Mouse (Mus musculus) embryo, embryonic 10.5 days (tissue): Measurements from ENCODE around the gene Gga3.

Source experiments
- DNase-seq: peaks from one replicate; pipeline ENCODE4 v3.0.0-alpha.2; 2015; ENCODE audit warnings: low spot score

The Gga3 gene

DNA sequence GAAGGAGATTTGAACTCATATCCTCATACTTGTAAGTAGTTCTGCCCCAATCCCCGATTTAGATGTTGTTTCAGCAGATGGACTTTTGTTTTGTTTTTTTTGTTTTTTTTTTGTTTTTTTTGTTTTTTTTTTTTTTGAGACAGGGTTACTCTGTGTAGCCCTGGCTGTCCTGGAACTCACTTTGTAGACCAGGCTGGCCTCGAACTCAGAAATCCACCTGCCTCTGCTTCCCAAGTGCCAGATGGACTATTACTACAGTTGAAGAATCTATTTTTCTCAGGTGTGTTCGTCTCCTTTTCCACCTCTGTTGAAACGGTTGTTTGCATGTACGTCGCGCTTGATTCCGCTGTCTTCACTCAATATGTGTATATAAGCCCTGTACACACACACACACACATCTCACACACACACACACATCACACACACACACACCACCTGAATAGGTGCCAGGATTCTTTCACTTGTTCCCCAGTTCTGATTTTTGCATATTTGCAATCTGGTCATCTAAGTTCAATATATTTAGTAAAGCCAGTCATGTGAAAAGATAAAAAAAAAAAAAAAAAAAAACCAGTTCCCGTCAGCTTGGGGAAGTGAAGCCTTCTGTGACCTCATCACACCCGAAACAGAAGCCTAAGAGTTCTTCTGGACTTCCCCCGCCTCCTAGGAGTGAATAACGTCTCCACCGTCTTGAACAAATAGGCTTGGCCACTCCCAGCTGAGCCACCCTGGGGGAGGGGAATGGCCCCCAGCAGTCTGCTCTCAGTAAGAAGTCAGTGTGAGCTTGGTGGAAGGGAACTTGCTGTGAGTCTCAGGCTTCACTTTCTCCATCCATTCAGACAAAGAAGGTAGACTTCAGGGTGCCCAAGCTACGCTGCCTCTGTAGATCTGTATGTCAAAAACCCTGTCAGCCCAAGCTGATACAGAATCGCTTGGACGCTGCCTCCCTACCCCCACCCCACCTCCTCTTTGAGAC is 27.0 kb upstream of the Gga3 start:
- DNase-seq = no peak

DNA sequence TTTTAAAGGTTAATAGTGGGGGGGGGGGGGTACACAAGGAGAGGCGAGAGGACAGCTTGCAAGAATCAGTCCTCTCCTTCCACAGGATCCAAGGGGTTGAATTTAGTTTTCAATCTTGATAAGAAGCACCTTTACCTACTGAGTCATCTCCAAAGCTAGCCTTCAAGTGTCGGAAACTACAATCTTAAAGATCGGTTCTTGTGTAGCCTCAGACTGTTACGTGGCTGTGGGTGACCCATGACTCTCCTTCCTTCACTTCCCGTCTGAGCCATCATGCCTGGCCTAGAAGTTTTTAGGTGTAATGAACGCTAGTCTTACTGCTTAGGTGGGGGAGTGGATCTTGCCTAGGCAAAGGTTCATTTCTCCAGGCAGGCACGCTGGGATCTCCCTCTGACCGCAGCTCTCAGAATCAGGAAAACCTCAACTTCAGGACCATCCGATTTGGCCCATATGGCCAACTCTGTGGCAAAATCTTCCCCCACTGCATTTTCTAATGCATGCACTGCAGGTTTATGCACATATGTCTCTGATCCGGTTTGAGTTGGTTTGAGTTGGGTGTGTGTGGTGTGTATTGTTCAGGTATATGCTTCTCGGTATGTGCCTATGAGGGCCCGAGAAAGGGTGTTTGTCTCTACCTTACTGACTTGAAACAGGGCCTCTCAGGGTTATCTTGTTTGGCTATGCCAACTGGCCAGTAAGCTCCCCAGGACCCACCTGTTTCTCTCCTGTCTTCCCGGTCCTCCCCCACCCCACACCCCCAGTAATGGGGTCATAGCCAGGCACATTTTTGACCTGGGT is 26.1 kb upstream of the Gga3 start:
- no peak for DNase-seq

DNA sequence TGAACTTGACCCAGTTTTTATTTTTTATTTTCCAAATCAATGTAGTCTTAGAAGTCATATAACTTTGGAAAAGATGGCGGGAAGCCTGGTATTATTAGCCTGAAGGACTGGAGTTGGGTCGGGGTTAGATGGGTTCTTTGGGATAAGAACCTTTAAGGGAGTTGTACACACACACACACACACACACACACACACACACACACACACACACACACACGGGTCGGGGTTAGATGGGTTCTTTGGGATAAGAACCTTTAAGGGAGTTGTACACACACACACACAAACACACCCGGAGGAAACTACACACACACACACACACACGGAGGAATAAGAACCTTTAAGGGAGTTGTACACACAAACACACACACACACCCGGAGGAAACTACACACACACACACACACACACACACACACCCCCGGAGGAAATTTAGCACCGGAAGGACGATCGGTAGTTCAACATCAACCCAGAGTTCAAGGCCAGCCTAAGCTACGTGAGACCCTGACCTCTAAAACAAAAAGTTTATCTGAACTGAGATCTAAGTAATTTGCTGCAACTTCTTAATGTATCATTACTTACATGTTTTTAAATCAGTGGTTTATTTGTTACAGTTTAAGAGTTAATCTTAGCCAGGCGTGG is 24.7 kb upstream of the Gga3 start:
- no peak for DNase-seq

DNA sequence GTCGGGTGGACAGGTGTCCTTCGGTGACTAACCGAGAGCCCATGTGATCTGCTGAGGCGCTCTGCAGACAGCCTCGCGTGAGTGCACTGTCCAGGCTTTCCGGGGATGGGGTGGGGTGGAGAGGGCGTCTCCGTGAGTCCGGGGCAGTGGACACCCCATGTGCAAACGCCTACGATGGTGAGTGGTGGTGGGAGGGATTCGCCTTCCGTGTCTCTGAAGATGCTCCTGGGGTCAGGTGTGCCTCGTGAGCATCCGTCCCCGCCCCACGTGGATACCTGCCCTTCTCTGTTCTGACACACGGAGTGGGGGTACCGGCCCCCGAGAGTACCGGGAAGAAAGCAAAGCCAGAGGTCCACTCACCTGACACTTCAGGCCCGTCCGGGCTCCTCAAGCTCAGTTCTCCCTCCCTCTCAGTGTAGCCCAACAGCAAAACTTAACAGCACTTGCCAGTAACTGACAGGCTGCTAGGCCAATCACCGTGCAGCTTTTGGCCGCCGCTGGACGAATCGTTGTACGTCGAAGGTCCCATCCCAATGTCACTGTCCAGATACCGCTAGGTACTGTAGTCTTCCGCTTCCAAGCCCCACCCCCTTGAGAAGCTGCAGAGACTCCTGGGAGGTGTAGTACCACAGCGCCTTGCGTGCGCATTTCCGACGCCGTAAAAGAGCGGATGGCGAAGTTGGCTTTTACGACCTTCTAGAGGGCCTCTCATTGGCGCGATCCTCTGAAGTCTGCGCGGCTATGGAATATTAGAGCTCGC is 24.0 kb upstream of the Gga3 start, which contains the start of gene Slc25a19:
TSS of gene Slc25a19 (minus strand) at position 591 of the 760 bp plus-strand sequence.
- DNase-seq = peak; percentile 99

DNA sequence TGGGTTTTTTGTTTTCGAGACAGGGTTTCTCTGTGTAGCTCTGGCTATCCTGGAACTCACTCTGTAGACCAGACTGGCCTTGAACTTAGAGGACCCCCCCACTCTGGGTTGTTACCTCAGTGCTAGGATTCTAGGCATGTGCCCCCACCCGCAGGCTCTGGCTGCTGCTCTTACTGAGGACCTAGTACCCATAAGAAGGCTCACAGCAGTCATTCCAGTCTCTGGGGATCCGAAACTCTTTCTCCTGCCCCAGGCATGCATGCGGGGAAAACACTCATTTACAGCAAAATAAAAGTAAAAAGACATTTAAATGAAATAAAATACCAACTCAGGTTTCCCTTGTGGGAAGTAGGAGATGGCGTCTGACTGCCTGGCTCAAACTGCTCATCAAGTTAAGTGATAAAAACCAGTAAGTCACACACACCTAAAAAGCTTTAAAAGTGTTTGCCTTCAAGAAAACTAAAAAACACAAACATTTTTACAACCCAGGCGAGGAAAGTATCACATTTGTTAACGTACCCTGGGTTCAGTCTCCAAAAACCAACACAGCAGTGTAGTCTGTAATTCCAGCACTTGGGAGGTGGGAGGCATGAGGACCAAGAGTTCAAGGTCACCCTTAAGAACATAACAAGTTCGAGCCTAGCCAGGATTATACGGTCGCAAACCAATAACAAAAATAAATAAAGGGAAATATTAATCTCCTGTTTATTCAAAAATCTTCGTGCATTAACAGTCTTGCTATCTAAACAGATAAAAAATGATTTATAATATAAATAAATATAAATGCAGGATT is 23.2 kb upstream of the Gga3 start:
- DNase-seq = no peak

DNA sequence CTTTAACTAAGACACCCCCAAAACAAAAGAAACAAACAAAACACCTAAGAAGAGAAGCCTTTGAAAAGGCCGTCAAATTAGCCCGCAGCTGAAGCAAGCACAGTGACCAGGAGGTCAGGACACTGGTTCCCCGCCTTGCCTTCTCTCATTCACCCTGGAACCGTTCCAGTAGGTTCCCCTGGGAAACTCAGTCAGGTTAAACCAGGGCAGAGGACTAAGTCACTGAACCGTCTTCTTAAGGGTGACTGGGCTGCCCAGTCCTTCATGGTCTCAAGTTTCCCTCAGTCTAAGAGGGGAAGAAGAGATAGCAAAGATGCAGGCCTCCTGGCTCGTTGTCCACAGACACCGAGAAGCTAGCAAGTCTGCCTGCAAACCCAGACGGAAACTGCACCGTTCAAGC is 22.0 kb upstream of the Gga3 start:
- DNase-seq = no peak

DNA sequence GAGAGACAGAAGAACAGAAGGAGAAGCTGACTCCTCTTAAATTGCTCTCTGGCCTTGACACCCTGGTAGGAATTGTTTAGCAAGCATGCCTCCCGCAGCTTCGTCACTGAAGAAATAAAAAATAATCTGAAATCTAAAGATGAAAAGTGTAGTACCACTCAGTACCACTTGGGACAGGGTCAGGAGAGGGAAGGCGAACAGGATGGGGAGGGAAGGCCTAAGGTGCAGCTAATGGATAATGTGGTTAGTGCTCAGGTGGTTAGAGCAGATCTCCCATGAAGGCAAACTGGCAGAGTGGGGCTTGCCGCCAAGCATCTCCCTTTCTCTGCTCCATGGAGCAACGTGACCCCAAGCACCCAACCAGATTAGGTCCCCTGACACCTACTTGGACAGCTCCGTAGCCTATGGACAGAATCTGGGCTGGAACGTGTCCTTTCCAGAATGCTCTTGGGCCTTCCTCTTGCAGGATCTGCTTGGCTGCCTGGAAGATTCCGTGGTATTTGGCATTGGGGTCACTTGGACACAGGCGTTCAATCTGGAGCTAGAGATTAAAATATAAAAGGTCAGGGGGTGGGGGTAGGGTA is 19.7 kb upstream of the Gga3 start:
- no peak for DNase-seq

DNA sequence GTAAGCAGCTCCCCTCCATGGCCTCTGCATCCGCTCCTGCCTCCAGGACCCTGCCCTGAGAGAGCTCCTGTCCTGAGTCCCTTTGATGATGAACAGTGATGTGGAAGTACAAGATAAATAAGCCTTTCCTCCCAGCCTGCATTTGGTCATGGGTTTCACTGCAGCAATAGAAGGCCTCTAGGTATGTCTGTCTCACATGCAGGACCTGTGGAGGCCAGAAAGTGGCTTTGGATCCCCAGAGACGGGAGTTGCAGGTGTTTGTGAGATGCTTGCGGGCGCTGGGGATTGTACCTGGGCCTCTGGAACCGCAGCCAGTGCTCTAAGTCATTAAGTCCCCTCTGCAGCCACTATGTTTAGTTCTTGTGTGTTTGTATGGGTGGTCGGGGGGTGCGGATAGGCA is 16.1 kb upstream of the Gga3 start:
- no peak for DNase-seq

DNA sequence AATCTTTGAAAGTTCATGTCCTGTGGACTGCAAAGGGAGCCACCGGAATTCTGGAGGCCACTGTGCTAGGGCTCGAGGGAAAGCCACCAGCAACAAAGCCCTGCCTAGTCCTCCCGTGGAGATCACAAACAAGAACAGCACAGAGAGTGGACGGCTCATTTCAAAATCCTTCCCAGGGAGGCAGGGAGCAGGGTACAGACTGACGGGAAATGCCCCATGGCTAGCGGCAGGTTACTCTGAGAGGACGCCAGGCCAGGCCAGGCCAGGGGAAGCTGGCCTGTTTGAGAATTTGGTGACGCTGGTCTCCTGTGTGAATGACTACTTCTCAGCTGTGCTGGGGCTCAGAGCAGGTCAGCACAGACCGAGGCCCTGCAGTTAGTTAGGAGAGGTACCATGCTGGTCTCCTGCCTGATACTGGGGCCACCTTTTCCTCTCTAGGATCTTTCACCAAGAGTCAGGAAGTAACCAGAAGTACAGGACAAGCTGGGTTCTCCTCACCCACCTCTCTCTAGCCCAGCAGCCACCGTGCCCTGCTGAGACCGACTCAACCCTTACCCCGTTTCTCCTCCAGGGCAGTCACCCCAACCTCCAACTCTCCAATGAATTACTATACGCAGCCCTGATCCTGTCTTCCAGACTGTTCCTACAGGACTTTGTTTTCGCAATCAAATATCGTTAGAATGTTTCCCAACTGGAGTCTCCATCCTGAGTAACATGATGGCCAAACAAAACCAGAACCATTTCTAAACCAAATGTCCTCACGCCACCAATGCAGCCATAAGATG is 15.1 kb upstream of the Gga3 start:
- DNase-seq = no peak

DNA sequence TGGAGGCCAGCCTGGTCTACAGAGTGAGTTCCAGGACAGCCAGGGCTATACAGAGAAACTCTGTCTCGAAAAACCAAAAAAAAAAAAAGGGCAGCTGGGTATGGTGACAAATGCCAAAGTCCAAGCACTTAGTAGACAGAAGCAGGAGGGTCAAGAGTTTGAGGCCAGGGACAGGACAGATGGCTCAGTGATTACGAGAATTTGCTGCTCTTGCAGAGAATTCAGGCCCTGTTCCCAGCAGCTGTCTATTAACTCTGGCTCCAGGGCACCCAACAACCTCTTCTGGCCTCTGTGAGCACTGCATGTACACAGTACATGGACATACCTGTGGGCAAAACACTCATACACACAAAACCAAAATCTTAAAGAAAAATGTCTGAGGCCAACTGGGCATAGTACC is 14.2 kb upstream of the Gga3 start:
- no peak for DNase-seq

DNA sequence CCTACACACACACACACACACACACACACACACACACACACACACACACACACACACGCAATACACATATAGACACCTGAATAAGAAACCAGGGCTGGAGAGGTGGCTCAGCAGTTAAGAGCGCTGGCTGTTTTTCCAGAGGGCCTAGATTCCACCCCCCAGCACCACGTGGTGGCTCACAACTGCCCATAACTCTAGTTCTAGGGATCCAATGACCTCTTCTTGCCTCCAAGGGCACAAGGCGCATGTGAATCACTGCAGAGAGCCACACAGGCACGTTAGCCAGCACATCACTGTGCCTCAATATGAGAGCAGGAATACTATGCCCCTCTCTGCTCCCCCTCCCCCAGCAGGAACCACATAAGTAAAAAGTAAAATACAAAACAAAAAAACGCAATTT is 13.0 kb upstream of the Gga3 start:
- no peak for DNase-seq

DNA sequence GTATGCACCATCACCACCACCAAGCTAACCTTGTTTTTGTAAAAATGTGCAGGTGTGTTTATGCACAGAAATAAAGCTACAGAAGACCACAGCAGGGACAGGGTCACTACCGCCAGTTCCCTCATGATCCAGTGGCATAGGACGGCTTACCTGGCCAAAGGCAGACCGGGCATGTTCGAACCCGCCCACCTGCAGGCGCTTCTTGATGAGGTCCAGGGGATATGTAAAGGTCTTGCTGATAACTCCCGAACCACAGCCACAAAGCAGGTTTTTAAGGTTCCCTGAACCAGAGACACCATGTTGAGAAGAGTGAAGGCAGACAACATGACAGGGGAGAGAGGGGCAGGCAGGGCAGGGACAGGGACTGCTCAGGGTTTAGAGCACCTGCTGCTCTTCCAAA is 12.5 kb upstream of the Gga3 start:
- no peak for DNase-seq

DNA sequence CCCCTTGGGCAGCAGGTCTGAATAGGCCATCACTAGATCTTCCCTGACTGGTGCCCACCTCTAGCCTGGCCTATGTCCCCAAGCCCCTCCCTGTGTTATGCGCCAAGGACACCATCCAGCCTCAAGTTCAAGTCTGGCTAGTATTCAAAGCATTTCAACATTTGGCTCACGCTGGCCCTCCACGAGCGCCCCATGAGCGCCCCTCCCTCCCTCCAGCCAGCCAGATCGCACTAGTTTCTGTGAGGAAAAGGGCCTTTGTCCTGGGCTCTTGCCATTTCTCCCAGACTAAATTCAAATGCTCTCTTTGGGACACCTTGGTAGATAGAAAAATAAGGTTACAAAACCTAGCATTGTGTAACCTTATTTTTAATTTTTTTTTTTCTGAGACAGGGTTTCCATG is 12.0 kb upstream of the Gga3 start:
- no peak for DNase-seq

DNA sequence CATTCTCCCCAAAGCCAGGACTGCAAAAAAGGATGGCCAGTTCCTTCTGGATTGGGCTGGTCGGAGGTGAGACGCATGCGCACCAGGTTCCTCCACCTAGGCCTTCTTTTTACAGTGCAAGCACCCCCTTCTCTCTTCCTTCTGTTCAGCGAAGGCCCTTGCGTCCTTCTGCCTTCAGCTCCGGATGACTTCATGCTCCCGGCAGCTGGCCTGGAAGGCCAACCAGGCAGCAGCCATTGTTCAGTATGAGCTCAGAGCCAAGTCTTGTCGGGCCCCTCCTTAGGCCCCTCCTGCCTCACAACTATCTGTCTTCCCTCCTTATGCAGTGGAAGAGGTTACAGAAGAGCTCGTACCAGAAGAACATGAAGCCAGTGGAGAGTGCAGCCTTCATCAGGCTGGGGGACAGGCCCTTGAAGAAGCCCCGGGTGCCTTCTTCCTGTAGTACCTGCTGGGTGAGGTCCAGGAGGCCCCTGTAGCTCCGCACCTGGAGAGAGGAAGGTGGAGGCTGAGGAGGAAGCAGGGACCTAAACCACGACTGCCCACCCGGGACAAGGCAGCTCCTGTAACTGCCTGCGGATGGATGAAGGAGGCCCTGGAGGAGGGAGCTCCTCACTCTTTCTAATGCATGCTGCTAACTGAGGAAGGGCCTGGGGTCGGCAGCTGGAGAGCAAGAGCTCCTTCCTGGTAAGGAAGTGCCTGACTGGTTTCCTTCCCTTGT is 11.4 kb upstream of the Gga3 start:
- no peak for DNase-seq

DNA sequence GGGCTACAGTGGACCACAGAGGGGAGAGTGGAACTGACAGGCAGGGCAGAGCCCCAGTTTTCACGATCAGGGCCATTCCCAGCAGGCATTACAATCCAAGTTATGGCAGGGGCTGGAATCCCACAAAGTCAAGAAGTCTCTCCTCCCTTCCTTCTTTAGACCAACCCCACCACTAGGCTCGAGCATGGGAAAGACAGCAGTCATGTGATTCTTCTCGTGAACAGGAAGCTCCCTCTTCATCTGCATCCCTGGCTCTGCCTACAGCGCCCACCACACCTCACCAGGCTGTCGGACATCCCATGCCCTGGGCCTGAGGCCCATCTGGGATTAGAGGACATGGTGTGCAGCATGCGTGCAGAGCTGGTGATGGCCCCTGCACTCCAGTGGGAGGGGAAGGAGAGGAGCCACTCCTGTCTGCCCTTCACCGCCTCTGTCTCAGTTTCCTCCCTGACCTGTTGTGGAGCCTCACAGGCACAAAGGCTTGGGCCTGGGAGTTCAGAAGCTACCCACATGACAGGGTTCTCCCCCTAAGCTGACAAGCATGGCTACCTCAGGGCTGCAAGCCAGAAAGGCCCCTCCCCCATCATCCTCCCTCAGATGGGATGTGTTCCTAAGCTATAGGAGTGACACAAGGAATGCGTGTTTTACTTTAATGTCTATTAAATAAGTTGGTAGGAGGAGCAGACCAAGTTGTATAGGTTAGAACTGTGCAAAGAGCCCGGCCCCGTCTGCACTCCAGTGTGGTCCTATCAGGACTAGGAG is 10.7 kb upstream of the Gga3 start:
- DNase-seq = no peak

DNA sequence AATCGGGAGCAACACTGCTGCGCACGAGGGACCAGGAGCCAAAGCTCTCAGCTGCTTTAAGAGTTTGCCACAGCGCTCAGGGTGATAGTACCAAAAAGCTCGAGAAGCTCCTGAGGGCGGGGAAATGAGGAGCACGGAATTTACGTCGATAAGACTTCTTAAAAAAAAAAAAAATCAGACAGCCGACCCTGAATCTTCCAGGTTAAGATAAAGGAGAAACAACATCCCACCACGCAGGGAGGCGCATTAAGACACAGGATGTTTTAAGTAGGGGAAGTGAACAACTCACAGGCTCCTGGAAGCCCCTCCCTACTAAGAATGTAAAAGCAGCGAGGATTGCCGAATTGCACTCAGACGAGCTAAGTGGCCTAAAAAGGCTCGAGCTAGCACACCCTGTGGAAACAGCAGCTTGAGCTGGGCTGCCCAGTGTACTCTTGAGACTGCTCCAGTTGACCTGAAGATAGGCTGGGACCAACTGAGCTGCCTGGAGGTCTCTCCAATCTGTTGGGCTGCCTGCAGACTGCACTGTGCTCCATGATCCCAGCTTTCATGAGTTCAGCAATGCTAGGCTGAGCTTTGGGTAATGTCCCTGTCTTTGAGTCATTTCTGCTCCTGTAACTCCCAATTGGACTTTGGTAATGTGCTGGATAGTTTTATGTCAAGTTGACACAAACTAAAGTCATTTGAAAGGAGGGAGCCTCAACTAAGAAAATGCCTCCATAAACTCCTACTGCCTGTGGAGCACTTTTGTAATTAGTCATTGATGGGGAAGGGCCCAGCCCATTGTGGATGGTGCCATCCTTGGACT is 9.5 kb upstream of the Gga3 start:
- peak; percentile 51 for DNase-seq

DNA sequence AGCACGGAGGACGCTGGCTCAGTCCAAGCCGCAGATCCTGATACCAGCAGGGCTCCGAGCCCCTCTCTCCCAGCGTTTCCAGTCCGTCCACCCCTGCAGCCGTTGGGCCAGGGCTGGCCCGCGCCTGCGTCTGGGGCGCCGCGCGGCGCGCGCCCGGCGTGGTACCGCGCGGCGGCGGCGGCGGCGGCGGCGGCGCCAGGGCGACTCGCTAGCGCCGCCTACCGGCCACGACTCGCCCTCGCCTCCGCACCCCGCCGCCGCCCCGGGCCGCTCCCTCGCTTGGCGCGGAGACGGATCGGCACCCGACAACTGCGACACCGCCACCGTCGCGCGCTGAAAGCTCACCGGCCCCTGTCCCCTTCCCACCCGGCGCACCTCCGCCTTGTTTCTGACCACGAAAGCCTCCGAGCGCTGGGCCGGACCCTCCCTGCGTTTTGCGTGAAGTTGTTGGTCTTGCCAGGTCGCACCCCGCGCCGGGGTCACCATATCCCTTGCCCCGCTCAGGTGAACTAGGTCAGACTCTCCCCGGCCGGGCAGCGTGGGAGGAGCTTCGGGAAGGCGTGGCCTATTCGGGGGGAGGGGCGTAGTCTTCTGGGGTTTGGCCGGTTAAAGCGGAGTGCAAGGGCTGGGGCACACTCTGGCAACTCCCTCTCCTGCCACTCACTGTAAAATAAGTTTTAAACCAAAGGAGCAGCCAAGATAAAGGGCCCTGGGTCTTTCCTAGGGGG is 8.7 kb upstream of the Gga3 start, which contains the start of gene Mif4gd:
TSS of gene Mif4gd (minus strand) at position 560 of the 728 bp plus-strand sequence.
- peak; percentile 91 for DNase-seq
